Mouse (Mus musculus) heart, adult 2 months (tissue): ENCODE results near the gene Glod4.
A peak's percentile ranks its signal among the peaks of the same experiment; 100 is the strongest.

Experiments used
- CTCF ChIP-seq: fragments of 200-600 bp; IDR thresholded peaks from 2 replicates; pipeline ENCODE4 v1.8.1; 2022; ENCODE audit warnings: antibody characterized with exemption, mild to moderate bottlenecking, moderate library complexity
- EP300 ChIP-seq: fragments of 200-500 bp; IDR thresholded peaks from 2 replicates; pipeline ENCODE4 v1.6.1; 2011; ENCODE audit warnings: low read depth, low read length, control low read depth; ENCODE audit not compliant: insufficient read depth

- TF ChIP-seq EP300 (0 out of 2 replicates have a peak, but pooled peaks have one; percentile 46), CTCF (peak; percentile 90)
These were observed 157.5 kb downstream of the Glod4 start for GRCm38 (mm10) chr11:76085898-76086591.
